Mouse (Mus musculus): Measurements from ENCODE around the gene Epor.

DNA sequence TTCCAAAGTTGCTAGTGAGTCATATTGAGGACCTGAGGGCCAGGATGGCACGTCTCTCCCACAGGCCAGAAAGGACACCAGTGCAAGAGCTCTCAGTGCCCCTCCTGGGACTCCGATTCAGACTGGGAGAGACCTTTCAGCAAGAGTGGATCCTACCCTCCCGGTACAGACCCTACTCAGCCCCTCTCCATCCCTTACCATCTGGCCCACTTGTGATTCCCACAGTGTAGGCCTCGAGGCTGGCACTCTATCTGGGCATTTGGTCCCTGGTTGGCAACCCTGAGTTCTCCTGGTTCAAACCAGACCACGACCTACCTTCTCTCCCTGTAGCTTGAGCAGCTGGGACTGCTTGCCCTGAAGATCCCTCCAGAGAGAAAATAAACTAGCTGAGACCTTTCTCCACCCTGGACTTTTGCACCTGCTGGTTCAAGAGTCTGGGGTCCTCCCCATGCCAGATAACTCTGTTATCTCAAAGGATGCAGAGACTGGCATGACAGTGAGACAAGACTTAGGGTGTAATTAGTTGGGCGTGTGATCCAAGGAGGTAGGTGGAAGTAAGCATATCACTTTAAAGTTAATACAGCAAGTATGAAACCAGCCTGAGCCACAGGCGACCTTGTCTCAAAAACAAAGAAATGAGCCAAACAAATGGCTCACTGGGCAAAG is 27.7 kb downstream of the Epor start:
- no peak for TF ChIP-seq CTCF (conservative IDR thresholded peaks at IDR 0.05; ENCODE audit: low read length)
- TF ChIP-seq NANOG (IDR thresholded peaks at IDR 0.05; ENCODE audit: borderline replicate concordance, low read length), result no peak
